Mouse (Mus musculus) ES-Bruce4 (cell line): ENCODE data around the gene Dchs2. TPM values are rescaled to one million over a fixed set of nuclear protein-coding genes. Genes with fewer than 3 reads are reported as not detected.

Experiments
- H3K27ac ChIP-seq: 2 replicates; pipeline ENCODE4 v1.5.1; 2012; ENCODE audit warnings: low read length, inconsistent platforms; ENCODE audit not compliant: insufficient read depth
- H3K27me3 ChIP-seq: 2 replicates; pipeline ENCODE4 v1.6.1; 2012; ENCODE audit warnings: mild to moderate bottlenecking, low read length, inconsistent platforms; ENCODE audit not compliant: control insufficient read depth, poor library complexity, insufficient read depth, severe bottlenecking
- H3K36me3 ChIP-seq: 2 replicates; pipeline ENCODE4 v1.6.1; 2012; ENCODE audit warnings: inconsistent platforms, mild to moderate bottlenecking, low read length, moderate library complexity; ENCODE audit not compliant: control insufficient read depth, poor library complexity, insufficient read depth, severe bottlenecking
- H3K4me1 ChIP-seq: one replicate; pipeline ENCODE4 v1.8.1; 2011; ENCODE audit warnings: low read length; ENCODE audit not compliant: control insufficient read depth, insufficient read depth
- H3K4me3 ChIP-seq: 2 replicates; pipeline ENCODE4 v1.5.1; 2011; ENCODE audit warnings: low read depth, mild to moderate bottlenecking, low read length
- H3K9ac ChIP-seq: 2 replicates; pipeline ENCODE4 v1.6.1; 2012; ENCODE audit warnings: low read depth, mild to moderate bottlenecking, inconsistent platforms; ENCODE audit not compliant: poor library complexity, severe bottlenecking
- H3K9me3 ChIP-seq: replicated peaks from 2 replicates; pipeline ENCODE4 v1.6.1; 2012; ENCODE audit warnings: mild to moderate bottlenecking, low read length, inconsistent platforms; ENCODE audit not compliant: control insufficient read depth, poor library complexity, insufficient read depth, severe bottlenecking
- CTCF ChIP-seq: IDR thresholded peaks from one replicate; pipeline ENCODE4 v1.8.1; 2011; ENCODE audit warnings: low read depth, low read length
- EP300 ChIP-seq: IDR thresholded peaks from 2 replicates; pipeline ENCODE4 v1.6.1; 2011; ENCODE audit warnings: low read depth, low read length; ENCODE audit not compliant: insufficient read depth
- POLR2A ChIP-seq: IDR thresholded peaks from one replicate; pipeline ENCODE4 v1.8.1; 2011; ENCODE audit warnings: low read length; ENCODE audit not compliant: insufficient read depth
- polyA plus RNA-seq: library from polyadenylated mRNA; stranded (reverse); fragments of >200 nt; gene quantifications from 2 replicates; pipeline ENCODE4 v1.2.4, GENCODE M21; 2011; ENCODE audit warnings: low read depth; ENCODE audit not compliant: missing spikeins, insufficient read depth, insufficient read length

Dchs2 gene
- polyA plus RNA-seq, 1 experiment: 0.18 TPM

DNA sequence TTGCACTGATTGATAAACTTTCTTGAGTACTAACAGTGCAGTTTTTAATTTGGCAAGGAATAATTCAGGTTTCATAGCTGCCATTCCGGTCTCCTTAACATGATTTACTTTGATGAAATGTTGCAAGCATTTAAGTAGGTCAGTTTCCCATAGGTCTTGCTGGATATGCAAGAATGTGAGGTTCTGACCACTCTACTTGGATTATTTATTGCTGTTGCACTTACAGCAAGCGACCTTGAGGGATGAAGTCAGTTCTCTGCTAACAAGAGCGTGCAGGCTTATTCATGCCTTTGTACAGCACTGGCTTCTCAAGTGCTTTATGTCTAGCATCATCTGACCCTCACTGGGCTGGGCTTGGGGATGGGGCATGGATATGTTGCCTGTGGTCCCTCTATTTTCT, 35.9 kb downstream of the Dchs2 start:
- TF ChIP-seq CTCF (no peak), POLR2A (no peak), EP300 (no peak)
- H3K36me3 ChIP-seq: no peaks in the 10 kb centered on the region
- H3K9ac ChIP-seq: no peak overlapping the region
- no peak overlapping the region for H3K4me3 ChIP-seq
- no peaks in the 10 kb centered on the region for H3K4me1 ChIP-seq
- no peaks in the 10 kb centered on the region for H3K9me3 ChIP-seq
- no peak overlapping the region for H3K27ac ChIP-seq
- no peaks in the 10 kb centered on the region for H3K27me3 ChIP-seq

DNA sequence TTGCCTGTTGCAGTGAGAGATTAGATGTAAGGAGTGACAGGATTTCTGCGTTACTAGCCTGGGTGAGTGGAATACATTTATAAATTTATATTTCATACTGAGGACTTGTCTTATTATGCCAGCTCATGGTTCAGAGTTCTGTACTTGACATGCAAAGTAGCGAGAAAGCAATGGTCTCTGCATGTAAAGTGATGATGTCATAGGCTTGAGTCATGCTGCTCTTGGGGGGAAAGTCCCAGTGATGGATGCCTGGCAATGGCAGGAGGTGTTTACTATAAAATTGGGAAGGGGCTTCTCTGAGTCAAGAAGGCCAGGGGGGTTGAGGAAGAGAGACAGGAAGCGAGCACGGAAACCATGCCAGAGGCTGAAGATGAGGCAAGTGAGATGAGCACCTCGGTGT, 57.8 kb downstream of the Dchs2 start:
- Histone ChIP-seq H3K27me3 (no peaks in the 10 kb centered on the region; the same call in 1 of the 2 replicates), H3K9me3 (no peaks in the 10 kb centered on the region), H3K9ac (no peak overlapping the region), H3K27ac (no peak overlapping the region), H3K4me1 (no peaks in the 10 kb centered on the region), H3K36me3 (no peaks in the 10 kb centered on the region), H3K4me3 (no peak overlapping the region)
- no peak for TF ChIP-seq POLR2A
- no peak for TF ChIP-seq CTCF
- TF ChIP-seq EP300: no peak

DNA sequence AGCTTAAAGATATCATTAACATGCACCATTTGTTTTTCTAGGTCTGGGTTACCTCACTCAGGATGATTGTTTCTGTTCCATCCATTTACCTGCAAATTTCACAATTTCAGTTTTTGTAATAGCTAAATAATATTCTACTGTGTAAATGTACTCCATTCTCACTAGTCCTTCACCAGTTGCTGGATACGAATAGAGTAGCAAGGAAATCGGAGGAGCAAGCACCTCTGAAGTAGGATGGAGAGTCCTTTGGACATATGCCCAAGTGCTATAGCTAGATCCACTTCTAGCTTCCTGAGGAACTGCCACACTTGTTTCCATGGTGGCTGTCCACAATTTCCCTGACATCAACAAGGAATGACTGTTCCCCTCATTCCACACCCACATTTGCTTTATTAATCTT, 63.5 kb downstream of the Dchs2 start:
- H3K36me3 ChIP-seq: no peaks in the 10 kb centered on the region
- TF ChIP-seq CTCF: no peak
- TF ChIP-seq EP300: no peak
- TF ChIP-seq POLR2A: no peak
- no peaks in the 10 kb centered on the region for H3K9me3 ChIP-seq
- no peak overlapping the region for H3K27ac ChIP-seq
- H3K4me3 ChIP-seq: no peak overlapping the region
- no peaks in the 10 kb centered on the region for H3K27me3 ChIP-seq
- H3K4me1 ChIP-seq: no peaks in the 10 kb centered on the region
- H3K9ac ChIP-seq: no peak overlapping the region

DNA sequence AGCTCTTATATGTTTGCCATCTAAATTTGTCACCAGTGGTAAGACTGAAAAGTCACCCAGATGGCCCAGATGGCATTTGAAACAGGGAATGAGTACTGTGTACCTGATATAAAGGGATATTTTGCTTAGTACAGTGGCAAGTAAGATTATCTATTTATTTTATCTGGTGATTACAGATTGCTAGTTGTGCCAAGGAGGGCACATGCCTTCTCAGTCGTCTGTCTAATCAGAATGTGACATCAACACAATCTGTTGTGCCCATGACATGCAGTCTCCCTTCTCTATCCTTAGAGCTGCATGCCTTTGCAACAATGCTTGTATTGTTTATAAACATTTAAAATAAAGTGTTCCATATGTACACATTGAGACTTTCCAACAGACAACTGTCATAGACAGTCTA, 64.7 kb downstream of the Dchs2 start:
- no peak overlapping the region for H3K9ac ChIP-seq
- no peaks in the 10 kb centered on the region for H3K27me3 ChIP-seq
- TF ChIP-seq CTCF (no peak), POLR2A (no peak), EP300 (no peak)
- no peak overlapping the region for H3K27ac ChIP-seq
- no peaks in the 10 kb centered on the region for H3K4me1 ChIP-seq
- H3K36me3 ChIP-seq: no peaks in the 10 kb centered on the region
- H3K4me3 ChIP-seq: no peak overlapping the region
- H3K9me3 ChIP-seq: no peaks in the 10 kb centered on the region

DNA sequence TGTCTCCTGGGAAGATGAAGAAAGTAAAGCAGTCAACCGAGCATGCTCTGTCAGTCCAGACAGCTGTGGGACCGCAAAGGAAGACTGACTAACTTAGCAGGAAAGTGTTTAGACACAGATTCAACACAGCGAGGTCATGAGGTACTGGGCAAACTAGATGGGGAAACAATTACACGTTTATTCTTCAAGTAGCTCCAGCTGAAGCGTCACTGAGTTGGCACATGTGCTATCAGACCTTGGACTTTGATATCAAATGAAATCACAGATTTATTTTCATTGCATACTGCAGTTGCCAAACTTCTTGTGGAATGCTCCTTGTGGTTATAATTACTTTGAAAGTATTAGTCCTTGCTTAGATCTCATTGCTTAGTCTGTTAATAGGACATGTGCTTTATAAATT, 67.2 kb downstream of the Dchs2 start:
- TF ChIP-seq CTCF (no peak), EP300 (no peak), POLR2A (no peak)

DNA sequence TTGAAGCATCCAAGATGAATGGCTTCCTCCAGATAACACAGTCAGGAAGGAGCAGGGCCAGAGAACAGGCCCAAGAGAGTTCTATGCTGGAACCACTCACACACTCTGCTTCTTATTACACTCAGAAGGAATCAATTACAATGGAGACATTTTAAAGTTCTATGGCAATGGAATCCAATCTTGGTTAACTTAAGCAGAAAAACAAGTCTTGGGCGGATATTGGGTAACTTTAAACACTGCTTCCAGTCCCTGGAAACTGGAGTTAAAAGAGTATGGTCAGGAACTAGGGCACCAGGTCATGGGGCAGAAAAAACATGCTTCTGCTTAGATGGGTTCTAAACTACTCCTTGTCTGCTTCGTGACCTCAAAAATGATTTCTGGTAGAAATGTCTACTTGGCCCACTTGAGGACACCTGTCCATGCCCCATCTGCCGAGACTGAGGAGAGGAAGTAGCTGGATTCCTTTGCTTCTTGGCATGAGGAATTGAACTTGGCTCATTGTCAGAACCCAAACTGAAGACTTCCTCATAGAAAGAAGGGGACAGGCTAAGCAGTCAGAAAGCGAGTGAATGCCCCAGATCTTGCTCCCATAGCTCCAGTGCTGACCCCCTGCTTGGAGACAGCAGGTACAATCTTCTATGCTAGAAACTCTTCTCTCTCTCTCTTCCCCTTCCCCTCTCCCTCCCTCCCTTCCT, 73.7 kb downstream of the Dchs2 start:
- Histone ChIP-seq H3K4me1 (no peaks in the 10 kb centered on the region), H3K4me3 (no peak overlapping the region), H3K27ac (no peak overlapping the region), H3K9me3 (no peaks in the 10 kb centered on the region), H3K36me3 (no peaks in the 10 kb centered on the region), H3K27me3 (no peaks in the 10 kb centered on the region; the same call in 1 of the 2 replicates), H3K9ac (no peak overlapping the region)
- TF ChIP-seq POLR2A: no peak
- no peak for TF ChIP-seq EP300

More for the DNA sequence above, 67.2 kb downstream of the Dchs2 start:
- Histone ChIP-seq H3K9me3 (no peaks in the 10 kb centered on the region), H3K27me3 (no peaks in the 10 kb centered on the region), H3K4me1 (no peaks in the 10 kb centered on the region), H3K9ac (no peak overlapping the region), H3K4me3 (no peak overlapping the region), H3K36me3 (no peaks in the 10 kb centered on the region), H3K27ac (no peak overlapping the region)
